Mouse (Mus musculus) megakaryocyte-erythroid progenitor cell, adult 5-6 weeks (primary cell): Measurements from ENCODE around the gene Scn11a. TPM values are rescaled to one million over a fixed set of nuclear protein-coding genes. Genes with fewer than 3 reads are reported as not detected.

Experiments
- ATAC-seq: replicated peaks from 2 replicates; pipeline ENCODE4 v1.8.0; 2016; ENCODE audit warnings: mild to moderate bottlenecking, inconsistent platforms; ENCODE audit not compliant: severe bottlenecking, poor library complexity, low FRiP score, low TSS enrichment
- total RNA-seq, 2 experiments: library from RNA; stranded (forward) in 1 of 2; stranded (reverse) in 1 of 2; fragments of 200-1000, 215-1000 nt in 1 of 2; fragments of >200 nt in 1 of 2; fragmentation: Nextera tagmentation in 1 of 2; gene quantifications; 2 replicates each; pipeline ENCODE4 v1.2.3; 2014 to 2017

Scn11a gene
- total RNA-seq (2014; fragmentation: Nextera tagmentation) (not detected in 2 replicates), total RNA-seq (2017) (not detected in 2 replicates)

- no peak for ATAC-seq
These were observed at the start of gene Scn11a for GRCm38 (mm10) chr9:119825297-119825696. Gene Scn11a (minus strand): TSS chr9:119825456.

GRCm38 (mm10) chr9:119854170-119854569 lies 28.9 kb upstream of the Scn11a start:
- ATAC-seq: no peak

- ATAC-seq: no peak
These were observed 28.0 kb upstream of the Scn11a start for GRCm38 (mm10) chr9:119853071-119853846.

- no peak for ATAC-seq
These were observed 27.2 kb upstream of the Scn11a start for GRCm38 (mm10) chr9:119852347-119853030.

GRCm38 (mm10) chr9:119849214-119849613 lies 24.0 kb upstream of the Scn11a start:
- no peak for ATAC-seq

- ATAC-seq: no peak
These were observed 23.4 kb upstream of the Scn11a start for GRCm38 (mm10) chr9:119848671-119849070.

GRCm38 (mm10) chr9:119847187-119847586 lies 21.9 kb upstream of the Scn11a start:
- ATAC-seq: no peak

GRCm38 (mm10) chr9:119844724-119845123 lies 19.5 kb upstream of the Scn11a start:
- no peak for ATAC-seq

- ATAC-seq: no peak
These were observed 18.3 kb upstream of the Scn11a start for GRCm38 (mm10) chr9:119843549-119843948.

GRCm38 (mm10) chr9:119842541-119843169 lies 17.4 kb upstream of the Scn11a start:
- ATAC-seq: no peak

- no peak for ATAC-seq
These were observed 16.8 kb upstream of the Scn11a start for GRCm38 (mm10) chr9:119842091-119842490.

- ATAC-seq: no peak
These were observed 15.9 kb upstream of the Scn11a start for GRCm38 (mm10) chr9:119841159-119841558.

- no peak for ATAC-seq
These were observed 10.4 kb upstream of the Scn11a start for GRCm38 (mm10) chr9:119835581-119836125.

GRCm38 (mm10) chr9:119831001-119831400 lies 5.7 kb upstream of the Scn11a start:
- ATAC-seq: no peak

- 0 out of 2 replicates have a peak, but pooled peaks have one; percentile 29 for ATAC-seq
These were observed 1.5 kb downstream of the Scn11a start for GRCm38 (mm10) chr9:119823722-119824121.

- no peak for ATAC-seq
These were observed 11.6 kb downstream of the Scn11a start for GRCm38 (mm10) chr9:119813631-119814030.

- ATAC-seq: peak; percentile 55; the same call in 1 of the 2 replicates
These were observed 18.8 kb downstream of the Scn11a start for GRCm38 (mm10) chr9:119806491-119806890.

- no peak for ATAC-seq
These were observed 20.8 kb downstream of the Scn11a start for GRCm38 (mm10) chr9:119804501-119804847.

- no peak for ATAC-seq
These were observed 21.3 kb downstream of the Scn11a start for GRCm38 (mm10) chr9:119803845-119804500.
